Mouse (Mus musculus): ENCODE data around the gene Gale.

GRCm38 (mm10) chr4:135968271-135968869 is 4.8 kb downstream of the Gale start:
- TF ChIP-seq CTCF (IDR thresholded peaks at IDR 0.05; ENCODE audit: low read depth, low read length) (no peak), POLR2A (IDR thresholded peaks at IDR 0.05; ENCODE audit: borderline replicate concordance, low read depth, low read length) (no peak)

Measured in bone marrow macrophage, adult 2 months (primary cell).